In genomic region chr2:150558568-150558967, GRCm38 (mm10) we compare ENCODE assay signal across 10 mouse cellular contexts. TPM values are rescaled to one million over a fixed set of nuclear protein-coding genes. Genes with fewer than 3 reads are reported as not detected.
DNase-seq lines count a peak whose midpoint lies in the region; ATAC-seq and TF ChIP-seq lines count a peak whose summit lies in the region.
"Had no signal": no experiment of that assay in that cellular context is flagged by ENCODE, and none has a peak within 500 bp of the region (broad histone marks: within the 10 kb centered on the region; RNA-seq: fewer than 3 reads in every experiment).

No protein-coding gene starts in this region.

- no peaks in the 10 kb centered on the region for H3K4me1 ChIP-seq in midbrain, embryonic 11.5 days (ENCODE audit: control insufficient read depth, insufficient read depth, low read length)
- no peaks in the 10 kb centered on the region for H3K4me1 ChIP-seq in midbrain, embryonic 10.5 days
- H3K4me1 ChIP-seq in liver, embryonic 14.5 days (replicated peaks; ENCODE audit: control insufficient read depth in 2 of 2, insufficient read depth in 2 of 2, low read length in 1 of 2), result no peaks in the 10 kb centered on the region

- WGBS in midbrain, embryonic 11.5 days, result 60% methylated on average over 3 of the region's 3 CpGs
- 55% methylated on average over 3 of the region's 3 CpGs for WGBS in midbrain, embryonic 10.5 days
- 29% methylated on average over 3 of the region's 3 CpGs for WGBS in liver, embryonic 14.5 days (ENCODE audit: insufficient replicate concordance)

- TF ChIP-seq CTCF in liver, embryonic 14.5 days (IDR thresholded peaks at IDR 0.05; ENCODE audit: low read depth), result peak; percentile 43

- no peak overlapping the region for H3K4me2 ChIP-seq in midbrain, embryonic 11.5 days
- H3K4me2 ChIP-seq in liver, embryonic 14.5 days (ENCODE audit: low read depth), result no peak overlapping the region

- no peak overlapping the region for H3K27ac ChIP-seq in midbrain, embryonic 11.5 days (ENCODE audit: low read depth, low read length)
- no peak overlapping the region for H3K27ac ChIP-seq in midbrain, embryonic 10.5 days (replicated peaks)
- no peak overlapping the region for H3K27ac ChIP-seq in liver, embryonic 14.5 days

- DNase-seq in cerebellum, postnatal 14 days, result peak; percentile 34 to 39
- DNase-seq in cerebellum, adult 8-10 months, result no peak
- no peak for DNase-seq in midbrain, embryonic 11.5 days (ENCODE audit: low spot score, missing footprints)
- no peak for DNase-seq in midbrain, embryonic 10.5 days (ENCODE audit: low spot score)
- DNase-seq in embryo, embryonic 11 days, result peak; percentile 43
- DNase-seq in liver, embryonic 14.5 days (ENCODE audit: low read depth in 3 of 3, low spot score in 3 of 3), result peak in 1 of 3 experiments; percentile 11
- peak; percentile 63 for DNase-seq in splenic B cell, adult 2 months (ENCODE audit: low read depth, low spot score)
- DNase-seq in cerebellum, postnatal 36 days, result no peak

- no peaks in the 10 kb centered on the region for H3K9me3 ChIP-seq in midbrain, embryonic 11.5 days (ENCODE audit: control insufficient read depth, low read length)
- H3K9me3 ChIP-seq in midbrain, embryonic 10.5 days (replicated peaks), result no peaks in the 10 kb centered on the region
- no peaks in the 10 kb centered on the region for H3K9me3 ChIP-seq in liver, embryonic 14.5 days (ENCODE audit: control insufficient read depth, low read length)
- H3K9me3 ChIP-seq: megakaryocyte, embryonic 14.5 days had no signal

- no peak overlapping the region for H3K4me3 ChIP-seq in midbrain, embryonic 11.5 days (ENCODE audit: low read depth, low read length)
- no peak overlapping the region for H3K4me3 ChIP-seq in midbrain, embryonic 10.5 days
- H3K4me3 ChIP-seq in liver, embryonic 14.5 days (ENCODE audit: insufficient read depth in 1 of 2, low read depth in 2 of 2, low read length in 2 of 2), result no peak overlapping the region
- H3K4me3 ChIP-seq: megakaryocyte, embryonic 14.5 days had no signal

- no peak for TF ChIP-seq EP300 in liver, embryonic 14.5 days (IDR thresholded peaks at IDR 0.05; ENCODE audit: low read depth)

- ATAC-seq in midbrain, embryonic 11.5 days (ENCODE audit: low FRiP score), result 0 out of 2 replicates have a peak, but pooled peaks have one; percentile 38
- ATAC-seq in liver, embryonic 14.5 days (ENCODE audit: insufficient read depth), result no peak

- no peak overlapping the region for H3K9ac ChIP-seq in midbrain, embryonic 11.5 days (ENCODE audit: low read length)
- no peak overlapping the region for H3K9ac ChIP-seq in liver, embryonic 14.5 days (replicated peaks)

- H3K27me3 ChIP-seq in midbrain, embryonic 11.5 days (ENCODE audit: control insufficient read depth, insufficient read depth, low read length), result no peaks in the 10 kb centered on the region
- H3K27me3 ChIP-seq in midbrain, embryonic 10.5 days (ENCODE audit: low read depth, poor library complexity, severe bottlenecking), result no peaks in the 10 kb centered on the region
- H3K27me3 ChIP-seq in liver, embryonic 14.5 days (ENCODE audit: control insufficient read depth, insufficient read depth, low read length), result no peaks in the 10 kb centered on the region
- H3K27me3 ChIP-seq in splenic B cell, adult 2 months (ENCODE audit: control insufficient read depth, insufficient read depth, low read length, poor library complexity, severe bottlenecking), result no peaks in the 10 kb centered on the region
- H3K27me3 ChIP-seq: megakaryocyte, embryonic 14.5 days had no signal

- H3K36me3 ChIP-seq in midbrain, embryonic 11.5 days (ENCODE audit: control insufficient read depth, insufficient read depth, low read length), result no peaks in the 10 kb centered on the region
- no peaks in the 10 kb centered on the region for H3K36me3 ChIP-seq in midbrain, embryonic 10.5 days
- no peaks in the 10 kb centered on the region for H3K36me3 ChIP-seq in liver, embryonic 14.5 days (replicated peaks; ENCODE audit: control insufficient read depth, insufficient read depth, low read depth)
- no peaks in the 10 kb centered on the region for H3K36me3 ChIP-seq in splenic B cell, adult 2 months (ENCODE audit: control insufficient read depth, insufficient read depth, low read length, poor library complexity, severe bottlenecking)

RNA-seq across cellular contexts. Expression of gene Cst7, which starts 11.6 kb away (rescaled TPM):
- polyA plus RNA-seq in midbrain, embryonic 11.5 days (2014; fragmentation: Nextera tagmentation; extraction: Ambion mirVana), result 0.23 and 0.33 TPM in 2 replicates
- polyA plus RNA-seq in midbrain, embryonic 10.5 days (2016; fragmentation: Nextera tagmentation; extraction: Ambion mirVana), result 0.12 and 0.19 TPM in 2 replicates
- polyA plus RNA-seq in liver, embryonic 14.5 days (2012; rRNA removed), result 2.6 and 3.1 TPM in 2 replicates
- 6.3 and 7.5 TPM in 2 replicates for polyA plus RNA-seq in liver, embryonic 14.5 days (2014; fragmentation: Nextera tagmentation; extraction: Ambion mirVana)
- polyA plus RNA-seq: heart, embryonic 14.5 days had no signal

RNA-seq across cellular contexts. Expression of gene Apmap, which starts 49.8 kb away (rescaled TPM):
- polyA plus RNA-seq in midbrain, embryonic 11.5 days (2014; fragmentation: Nextera tagmentation; extraction: Ambion mirVana), result 36.9 and 37.7 TPM in 2 replicates
- polyA plus RNA-seq in midbrain, embryonic 10.5 days (2016; fragmentation: Nextera tagmentation; extraction: Ambion mirVana), result 35.6 and 38.6 TPM in 2 replicates
- 14.3 and 18.5 TPM in 2 replicates for polyA plus RNA-seq in liver, embryonic 14.5 days (2012; rRNA removed)
- polyA plus RNA-seq in liver, embryonic 14.5 days (2014; fragmentation: Nextera tagmentation; extraction: Ambion mirVana), result 26.3 and 26.5 TPM in 2 replicates

Comparison
In these comparisons a context has a peak if more than half of its experiments do, and no peak if none do; other contexts are left out.
1. DNase-seq: peak in cerebellum, postnatal 14 days (2 of 2), embryo, embryonic 11 days (single experiment) and splenic B cell, adult 2 months (single experiment); none in cerebellum, adult 8-10 months (single experiment), midbrain, embryonic 11.5 days (single experiment), midbrain, embryonic 10.5 days (single experiment) and cerebellum, postnatal 36 days (0 of 2).